Mouse (Mus musculus) heart, embryonic 12.5 days (tissue): ENCODE measurements around the gene Kin. TPM values are rescaled to one million over a fixed set of nuclear protein-coding genes. Genes with fewer than 3 reads are reported as not detected.

Experiments used
- ATAC-seq: fragments of 200-750 bp; cut with Nextera tagmentation; 2 replicates; pipeline ENCODE4 v1.8.0; 2017; ENCODE audit warnings: moderate TSS enrichment, moderate library complexity; ENCODE audit not compliant: insufficient number of reproducible peaks, low FRiP score
- H3K27ac ChIP-seq: fragments of 300-500 bp; sonication (generic); 2 replicates; pipeline ENCODE4 v1.5.1; 2016; ENCODE audit warnings: mild to moderate bottlenecking, moderate library complexity; ENCODE audit not compliant: poor library complexity, severe bottlenecking
- H3K27me3 ChIP-seq: fragments of 300-500 bp; sonication (generic); replicated peaks from 2 replicates; pipeline ENCODE4 v1.6.1; 2016; ENCODE audit warnings: mild to moderate bottlenecking, moderate library complexity
- H3K36me3 ChIP-seq: fragments of 300-500 bp; sonication (generic); 2 replicates; pipeline ENCODE4 v1.6.1; 2016; ENCODE audit warnings: mild to moderate bottlenecking, moderate library complexity
- H3K4me1 ChIP-seq: fragments of 300-500 bp; sonication (generic); replicated peaks from 2 replicates; pipeline ENCODE4 v1.6.1; 2016; ENCODE audit warnings: mild to moderate bottlenecking
- H3K4me2 ChIP-seq: fragments of 300-500 bp; sonication (generic); 2 replicates; pipeline ENCODE4 v1.6.1; 2016; ENCODE audit warnings: mild to moderate bottlenecking, moderate library complexity
- H3K4me3 ChIP-seq: fragments of 300-500 bp; sonication (generic); 2 replicates; pipeline ENCODE4 v1.5.1; 2016; ENCODE audit warnings: mild to moderate bottlenecking
- H3K9ac ChIP-seq: fragments of 300-500 bp; sonication (generic); 2 replicates; pipeline ENCODE4 v1.6.1; 2016; ENCODE audit warnings: mild to moderate bottlenecking, moderate library complexity
- H3K9me3 ChIP-seq: fragments of 300-500 bp; sonication (generic); replicated peaks from 2 replicates; pipeline ENCODE4 v1.6.1; 2016; ENCODE audit warnings: mild to moderate bottlenecking, moderate library complexity
- WGBS: fragments of 180-500 bp; shearing (Covaris S2); methylation state at CpG from one replicate; pipeline ENCODE4 v1.1.7; 2016; 5-methylcytosine and 5-hydroxymethylcytosine counted together
- polyA plus RNA-seq: library from polyadenylated mRNA; unstranded; fragments of >200 nt; fragmentation: Nextera tagmentation; extraction: Ambion mirVana; gene quantifications from 2 replicates; pipeline ENCODE4 v1.2.1, GENCODE M21; 2016

The Kin gene
- polyA plus RNA-seq: 19.1 and 23.2 TPM in 2 replicates

DNA sequence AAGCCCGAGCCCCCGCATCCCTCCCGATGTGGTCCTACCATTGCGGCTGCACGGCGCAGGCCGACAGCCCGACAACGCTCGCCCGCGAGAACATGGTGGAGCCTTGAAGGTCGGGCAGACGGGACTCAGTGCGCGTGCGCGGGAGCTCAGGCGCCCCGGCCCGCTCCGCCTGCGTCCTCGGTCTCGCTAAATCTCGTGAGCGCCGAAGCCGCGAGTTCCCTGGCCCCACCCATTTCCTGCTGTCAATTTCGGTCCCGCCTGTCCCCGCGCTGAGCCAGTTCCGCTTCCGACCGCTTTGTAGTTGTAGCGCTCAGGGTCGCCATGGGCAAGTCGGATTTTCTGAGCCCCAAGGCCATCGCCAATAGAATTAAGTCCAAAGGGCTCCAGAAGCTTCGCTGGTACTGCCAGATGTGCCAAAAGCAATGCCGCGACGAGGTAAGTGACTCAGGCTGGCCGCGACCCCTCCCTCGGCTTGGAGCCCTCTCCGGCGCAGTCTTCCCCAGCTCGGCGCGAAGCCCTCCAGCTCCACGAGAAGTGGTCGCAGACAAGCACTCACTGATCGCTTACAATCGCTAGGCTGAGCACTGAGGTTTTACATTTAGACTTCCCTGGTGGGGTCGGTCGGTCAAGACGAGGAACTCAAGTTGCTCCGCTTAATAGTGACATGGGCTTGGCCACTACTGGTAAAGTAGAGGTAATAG is at the start of gene Kin, which contains the start of gene Atp5c1:
Gene Kin (plus strand): TSS at position 284 of the 701 bp plus-strand sequence.
Gene Atp5c1 (minus strand): TSS at position 201 of the 701 bp plus-strand sequence.
- peaks cover 24% of the 10 kb centered on the region for H3K36me3 ChIP-seq
- under 1% methylated on average over 61 of the region's 61 CpGs for WGBS
- peak within 1 kb of the TSS; percentile 97 for H3K9ac ChIP-seq
- H3K4me2 ChIP-seq: peak within 1 kb of the TSS; percentile 78
- peak within 1 kb of the TSS; percentile 92 for H3K4me3 ChIP-seq
- H3K9me3 ChIP-seq: no peaks in the 10 kb centered on the region
- peak within 1 kb of the TSS; percentile 96 for H3K27ac ChIP-seq
- peak; percentile 96 for ATAC-seq
- H3K27me3 ChIP-seq: no peaks in the 10 kb centered on the region
- H3K4me1 ChIP-seq: peaks cover 46% of the 10 kb centered on the region

DNA sequence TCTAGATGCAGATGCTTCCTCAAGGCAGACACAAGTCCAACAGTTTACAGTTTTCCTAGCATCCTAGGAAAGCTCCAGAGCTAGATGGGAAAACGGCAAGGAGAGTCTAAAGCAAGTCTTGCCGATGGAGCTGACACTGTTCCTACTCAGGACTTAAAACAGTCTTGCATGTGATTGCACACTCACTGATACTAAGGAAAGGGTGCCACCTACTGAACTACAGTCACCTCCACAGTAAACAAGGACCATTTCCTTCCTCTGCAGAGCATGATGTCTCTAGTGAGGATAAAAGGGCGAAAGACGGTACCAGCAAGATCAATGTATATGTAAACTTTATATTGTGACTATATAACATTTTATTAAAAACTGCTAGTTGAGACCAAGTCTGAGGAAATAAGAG is 46.7 kb upstream of the Kin start:
- H3K27me3 ChIP-seq: no peaks in the 10 kb centered on the region
- H3K4me3 ChIP-seq: no peak overlapping the region
- no peak overlapping the region for H3K27ac ChIP-seq
- 45% methylated on average over 4 of the region's 4 CpGs for WGBS
- H3K4me1 ChIP-seq: 0 out of 2 replicates have a peak, but pooled peaks cover 2% of the 10 kb centered on the region
- no peaks in the 10 kb centered on the region for H3K36me3 ChIP-seq
- no peak for ATAC-seq
- H3K4me2 ChIP-seq: no peak overlapping the region
- no peaks in the 10 kb centered on the region for H3K9me3 ChIP-seq
- no peak overlapping the region for H3K9ac ChIP-seq

DNA sequence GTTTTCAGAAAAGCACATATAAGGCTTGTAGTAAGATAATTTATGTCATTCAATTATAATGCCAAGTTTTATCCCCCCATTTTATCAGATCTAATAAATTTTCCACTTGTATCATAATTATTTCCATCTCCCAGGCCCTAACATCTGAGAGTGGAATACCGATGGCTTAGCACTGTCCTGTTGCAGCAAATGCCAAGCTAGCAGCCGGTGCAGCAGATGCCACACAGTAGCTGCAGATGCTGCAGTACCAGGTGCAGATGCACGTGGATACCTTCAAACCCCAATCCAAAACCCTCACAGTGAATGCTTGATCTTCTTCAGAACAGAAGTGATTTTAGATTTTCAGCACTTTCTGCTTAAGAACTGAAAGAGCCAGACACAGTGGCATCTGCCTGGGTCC is 45.4 kb upstream of the Kin start:
- 0 out of 2 replicates have a peak, but pooled peaks cover 2% of the 10 kb centered on the region for H3K4me1 ChIP-seq
- no peaks in the 10 kb centered on the region for H3K9me3 ChIP-seq
- no peak overlapping the region for H3K4me2 ChIP-seq
- no peak overlapping the region for H3K27ac ChIP-seq
- 87% methylated on average over 3 of the region's 3 CpGs for WGBS
- no peaks in the 10 kb centered on the region for H3K27me3 ChIP-seq
- no peak overlapping the region for H3K4me3 ChIP-seq
- peaks cover 10% of the 10 kb centered on the region for H3K36me3 ChIP-seq
- H3K9ac ChIP-seq: no peak overlapping the region
- no peak for ATAC-seq

DNA sequence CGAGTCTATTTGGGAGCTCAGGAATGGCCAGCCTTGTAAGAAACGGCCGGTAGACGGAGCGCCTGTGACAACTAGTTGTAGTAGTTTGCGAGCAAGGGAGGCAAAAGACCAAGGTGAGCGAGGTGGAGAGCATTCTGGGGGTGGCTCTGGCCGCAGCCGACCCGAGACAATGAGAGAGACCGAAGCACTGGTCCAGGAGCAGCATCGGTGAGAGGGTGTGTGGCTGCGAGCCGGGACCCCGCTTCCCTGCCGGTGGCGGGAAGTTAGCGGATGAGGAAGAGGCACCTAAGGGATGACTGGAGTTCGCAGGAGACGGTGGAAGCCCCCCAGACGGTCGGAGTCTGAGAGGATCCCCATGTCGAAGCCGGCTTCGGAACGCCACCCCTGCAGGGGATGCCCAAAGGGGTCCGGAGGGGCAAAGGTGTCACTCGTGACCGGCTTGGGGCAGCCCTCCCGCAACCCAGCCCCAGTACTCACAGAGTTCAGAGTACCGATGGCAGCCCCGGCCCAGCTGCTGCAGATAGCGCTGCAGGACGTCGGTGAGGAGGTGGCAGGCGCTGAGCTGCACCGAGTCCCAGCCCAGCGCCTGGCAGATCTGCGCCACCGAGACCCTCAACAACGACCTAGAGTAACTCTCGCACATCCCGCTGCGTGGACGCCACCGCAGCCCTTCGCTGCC is 32.5 kb upstream of the Kin start:
- H3K9ac ChIP-seq: peak overlapping the region; percentile 87
- peak overlapping the region; percentile 45; the same call in 1 of the 2 replicates for H3K27ac ChIP-seq
- H3K27me3 ChIP-seq: no peaks in the 10 kb centered on the region
- WGBS: 0% methylated on average over 47 of the region's 47 CpGs
- H3K4me2 ChIP-seq: peak overlapping the region; percentile 85
- H3K4me3 ChIP-seq: peak overlapping the region; percentile 99
- no peaks in the 10 kb centered on the region for H3K9me3 ChIP-seq
- peak; percentile 49 for ATAC-seq
- no peaks in the 10 kb centered on the region for H3K36me3 ChIP-seq
- peaks cover 12% of the 10 kb centered on the region for H3K4me1 ChIP-seq

DNA sequence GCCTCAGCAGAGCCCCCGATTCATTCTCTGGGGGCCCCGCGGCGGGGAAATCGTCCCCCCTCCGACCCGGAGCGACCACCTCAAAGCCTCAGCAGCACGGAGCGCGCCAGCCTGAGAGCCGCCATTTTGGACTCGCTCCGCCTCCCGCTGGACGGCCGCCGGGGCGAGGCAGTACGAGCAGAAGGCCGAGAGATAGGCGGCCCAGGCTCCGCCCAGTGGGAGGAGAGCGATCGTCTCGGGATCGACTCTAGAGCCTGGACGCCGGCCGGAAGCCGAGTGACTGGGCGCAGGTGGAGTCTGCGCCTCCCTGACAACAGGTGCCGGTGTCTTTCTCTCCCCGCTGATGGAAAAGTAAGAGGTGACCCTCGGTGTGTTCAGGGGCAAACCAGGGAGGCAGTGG is 31.9 kb upstream of the Kin start, which contains the start of gene Taf3:
Gene Taf3 (minus strand): TSS at position 136 of the 400 bp plus-strand sequence.
- H3K4me2 ChIP-seq: peak within 1 kb of the TSS; percentile 85
- no peaks in the 10 kb centered on the region for H3K27me3 ChIP-seq
- 0 out of 2 replicates have a peak, but pooled peaks cover 2% of the 10 kb centered on the region for H3K36me3 ChIP-seq
- peak within 1 kb of the TSS; percentile 87 for H3K9ac ChIP-seq
- H3K4me1 ChIP-seq: peaks cover 12% of the 10 kb centered on the region
- H3K4me3 ChIP-seq: peak within 1 kb of the TSS; percentile 99
- ATAC-seq: peak; percentile 94
- no peaks in the 10 kb centered on the region for H3K9me3 ChIP-seq
- H3K27ac ChIP-seq: peak within 1 kb of the TSS; percentile 45; the same call in 1 of the 2 replicates
- under 1% methylated on average over 36 of the region's 36 CpGs for WGBS

DNA sequence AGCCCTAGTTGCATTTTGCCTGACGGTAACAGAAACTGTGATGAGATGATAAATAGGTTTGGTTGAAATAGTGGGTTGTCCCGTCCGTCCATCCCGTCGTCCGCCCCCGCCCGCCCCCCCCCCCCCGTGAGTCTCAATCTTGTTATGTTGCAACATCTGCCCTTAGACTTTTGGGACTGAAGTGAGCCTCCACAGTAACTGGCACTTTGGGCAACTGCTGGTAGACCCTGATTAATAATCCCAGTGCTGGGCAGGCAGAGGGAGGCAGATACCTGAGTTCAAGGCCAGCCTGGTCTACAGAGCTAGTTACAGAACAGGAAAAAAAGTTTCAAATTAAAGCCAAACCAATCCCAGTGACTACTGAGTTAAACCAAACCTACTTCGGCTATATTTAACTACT is 30.9 kb upstream of the Kin start:
- H3K4me2 ChIP-seq: peak overlapping the region; percentile 85
- peaks cover 12% of the 10 kb centered on the region for H3K4me1 ChIP-seq
- H3K9me3 ChIP-seq: no peaks in the 10 kb centered on the region
- H3K9ac ChIP-seq: 0 out of 2 replicates have a peak overlapping the region, but pooled peaks have one; percentile 45
- no peak overlapping the region for H3K27ac ChIP-seq
- ATAC-seq: no peak
- WGBS: 20% methylated on average over 10 of the region's 10 CpGs
- no peaks in the 10 kb centered on the region for H3K27me3 ChIP-seq
- H3K4me3 ChIP-seq: peak overlapping the region; percentile 99
- H3K36me3 ChIP-seq: peaks cover 10% of the 10 kb centered on the region

DNA sequence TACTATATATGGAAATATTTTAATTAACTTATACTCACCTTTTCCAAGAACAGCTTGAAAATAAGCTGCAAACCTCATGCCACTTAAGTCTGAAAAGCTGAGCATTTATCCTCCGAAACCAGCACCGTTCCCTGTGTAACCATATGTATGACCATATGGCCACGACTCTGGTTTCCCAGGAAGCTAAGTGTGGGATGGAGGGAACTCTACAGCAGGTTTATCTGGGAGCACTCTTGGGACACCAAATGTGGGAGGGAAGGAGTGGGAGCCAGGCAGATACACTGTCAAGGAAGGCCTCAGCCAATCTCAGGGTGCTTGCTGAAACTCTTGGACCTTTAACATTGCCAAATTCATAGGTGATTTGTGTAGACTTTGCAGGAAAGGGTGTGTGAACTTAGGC is 29.5 kb upstream of the Kin start:
- Histone ChIP-seq H3K4me1 (peaks cover 12% of the 10 kb centered on the region), H3K36me3 (peaks cover 24% of the 10 kb centered on the region), H3K27me3 (no peaks in the 10 kb centered on the region), H3K9ac (no peak overlapping the region), H3K4me3 (no peak overlapping the region), H3K4me2 (no peak overlapping the region), H3K27ac (no peak overlapping the region), H3K9me3 (no peaks in the 10 kb centered on the region)
- ATAC-seq: no peak
- WGBS: 85% methylated on average over 3 of the region's 3 CpGs

DNA sequence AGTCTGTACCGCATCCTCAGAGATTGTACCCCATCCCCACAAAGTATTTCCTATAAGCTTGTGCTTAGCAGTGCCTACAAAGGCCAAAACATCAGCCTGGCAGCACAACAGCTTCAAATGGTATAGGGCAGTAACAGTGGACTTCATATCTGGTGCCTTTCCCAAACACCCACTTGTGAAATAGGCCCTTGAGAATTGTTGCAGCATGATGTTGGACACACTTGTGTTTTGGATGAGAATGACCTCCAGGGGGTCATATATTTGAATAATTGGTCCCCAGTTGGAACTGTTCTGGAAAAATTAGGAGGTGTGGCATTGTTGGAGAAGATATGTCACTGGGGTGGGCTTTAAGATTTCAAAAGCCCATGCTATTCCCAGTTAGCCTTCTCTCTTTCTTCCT is 28.4 kb upstream of the Kin start:
- no peaks in the 10 kb centered on the region for H3K27me3 ChIP-seq
- no peak overlapping the region for H3K9ac ChIP-seq
- no peak overlapping the region for H3K4me2 ChIP-seq
- ATAC-seq: no peak
- H3K36me3 ChIP-seq: peaks cover 32% of the 10 kb centered on the region
- peaks cover 11% of the 10 kb centered on the region for H3K4me1 ChIP-seq
- H3K4me3 ChIP-seq: no peak overlapping the region
- H3K9me3 ChIP-seq: no peaks in the 10 kb centered on the region
- no peak overlapping the region for H3K27ac ChIP-seq
- WGBS: 82% methylated on average over 1 of the region's 1 CpGs

DNA sequence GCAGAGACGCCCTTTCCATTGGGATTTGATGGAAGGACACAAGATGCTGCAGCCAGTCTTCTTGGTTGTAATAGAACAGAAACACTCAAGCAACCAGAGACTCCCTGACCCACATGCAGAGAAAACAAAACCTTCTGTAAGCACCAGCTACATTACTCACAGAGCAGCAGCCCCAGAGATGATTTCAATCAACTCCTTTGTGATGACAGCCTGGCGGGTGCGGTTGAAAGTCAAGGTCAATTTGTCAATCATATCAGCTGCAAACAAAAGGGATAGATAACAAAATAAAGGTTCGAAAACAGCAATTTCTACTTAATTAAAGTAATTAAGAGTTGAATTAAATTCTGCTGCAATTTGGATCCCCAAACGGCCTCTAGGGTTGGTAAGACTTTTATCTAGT is 21.6 kb upstream of the Kin start:
- Histone ChIP-seq H3K9me3 (no peaks in the 10 kb centered on the region), H3K27me3 (no peaks in the 10 kb centered on the region), H3K36me3 (peaks cover 86% of the 10 kb centered on the region), H3K9ac (no peak overlapping the region), H3K4me2 (no peak overlapping the region), H3K27ac (no peak overlapping the region), H3K4me3 (no peak overlapping the region), H3K4me1 (no peaks in the 10 kb centered on the region)
- no peak for ATAC-seq
- whole genome bisulfite sequencing: 78% methylated on average over 5 of the region's 5 CpGs

DNA sequence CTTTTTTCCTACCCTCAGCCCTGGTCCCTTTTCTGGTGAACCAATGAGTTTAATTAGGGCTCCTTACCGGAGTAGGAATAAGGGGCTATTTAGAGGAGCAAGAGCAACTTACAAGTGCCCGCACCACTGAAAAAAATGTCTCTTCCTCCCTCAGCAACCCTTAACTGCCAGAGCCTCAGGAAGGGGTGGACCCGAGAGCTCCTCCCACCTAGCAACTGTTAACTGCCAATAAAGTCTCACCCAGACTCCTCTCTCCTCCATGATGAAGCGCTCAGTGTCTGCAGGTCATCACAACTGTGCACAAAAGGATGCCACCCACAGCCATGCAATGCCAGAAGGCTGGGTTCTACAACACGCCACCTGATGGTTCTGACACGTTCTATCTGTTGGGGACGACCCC is 8.6 kb upstream of the Kin start:
- Histone ChIP-seq H3K9ac (no peak overlapping the region), H3K4me3 (no peak overlapping the region), H3K27me3 (no peaks in the 10 kb centered on the region), H3K9me3 (no peaks in the 10 kb centered on the region), H3K4me1 (peaks cover 31% of the 10 kb centered on the region), H3K4me2 (no peak overlapping the region), H3K27ac (no peak overlapping the region), H3K36me3 (peaks cover 49% of the 10 kb centered on the region)
- no peak for ATAC-seq
- WGBS: 83% methylated on average over 7 of the region's 7 CpGs

DNA sequence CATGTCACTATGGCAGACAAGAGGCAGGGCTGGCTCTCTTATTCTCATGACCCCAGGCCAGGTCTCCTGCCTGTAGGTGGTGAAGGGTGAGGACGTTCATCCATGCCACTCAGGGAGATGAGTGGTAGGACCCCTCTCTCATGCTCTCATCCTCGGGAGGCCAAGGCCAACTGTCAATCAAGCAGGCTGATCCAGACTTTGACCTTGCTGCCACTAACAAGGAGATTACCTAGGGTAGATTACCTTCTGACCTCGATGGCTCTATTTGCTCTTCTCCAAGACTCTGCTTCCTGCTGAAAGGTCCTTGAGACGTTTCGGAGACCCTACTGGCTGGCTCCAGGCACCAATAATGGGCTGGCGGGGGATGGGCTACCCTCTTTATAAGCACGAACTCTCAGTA is 5.9 kb upstream of the Kin start:
- Histone ChIP-seq H3K4me2 (no peak overlapping the region), H3K9ac (no peak overlapping the region), H3K27ac (no peak overlapping the region), H3K9me3 (no peaks in the 10 kb centered on the region), H3K27me3 (no peaks in the 10 kb centered on the region), H3K4me1 (peaks cover 47% of the 10 kb centered on the region), H3K36me3 (peaks cover 35% of the 10 kb centered on the region), H3K4me3 (no peak overlapping the region)
- no peak for ATAC-seq
- 67% methylated on average over 7 of the region's 7 CpGs for WGBS
